Mouse (Mus musculus): ENCODE measurements at regions not wholly inside any gene's neighbourhood (a gene's known extent, or its start where the extent isn't known, plus 50 kb on each side); places are given as distances from the start of the nearest gene placed in this dataset.
"Not testable (repeated sequence)": the region's sequence is repeated elsewhere in the genome, so short reads cannot be mapped to it uniquely, and the experiment has no call there.

GRCm38 (mm10) chr4:69677315-69677714 is 723.1 kb upstream of the Brinp1 start:
- no peak for DNase-seq (ENCODE audit: extremely low spot score in 1 of 2, low spot score in 2 of 2)
- intact Hi-C loops (cut with DNase I), result no loop called here

GRCm38 (mm10) chr4:69673456-69673855 is 719.3 kb upstream of the Brinp1 start:
- intact Hi-C loops (cut with DNase I), result no loop called here
- no peak for DNase-seq (ENCODE audit: extremely low spot score in 1 of 2, low spot score in 2 of 2)

GRCm38 (mm10) chr4:69628908-69629307 is 674.7 kb upstream of the Brinp1 start:
- intact Hi-C loops (cut with DNase I), result no loop called here
- DNase-seq (ENCODE audit: extremely low spot score in 1 of 2, low spot score in 2 of 2), result peak in 1 of 2 experiments; percentile 8

- DNase-seq (ENCODE audit: extremely low spot score in 1 of 2, low spot score in 2 of 2); intact Hi-C loops (cut with DNase I): not testable (repeated sequence)
Observed at GRCm38 (mm10) chr4:69626426-69626825, 672.2 kb upstream of the Brinp1 start.

GRCm38 (mm10) chr4:69625831-69626230 is 671.6 kb upstream of the Brinp1 start:
- DNase-seq (ENCODE audit: extremely low spot score in 1 of 2, low spot score in 2 of 2), result no peak
- intact Hi-C loops (cut with DNase I), result no loop called here

GRCm38 (mm10) chr4:69621058-69621609 is 666.9 kb upstream of the Brinp1 start:
- intact Hi-C loops (cut with DNase I), result no loop called here
- no peak for DNase-seq (ENCODE audit: extremely low spot score in 1 of 2, low spot score in 2 of 2)

- intact Hi-C loops (cut with DNase I), result no loop called here
- no peak for DNase-seq (ENCODE audit: extremely low spot score in 1 of 2, low spot score in 2 of 2)
Observed at GRCm38 (mm10) chr4:69618161-69618730, 664.0 kb upstream of the Brinp1 start.

- intact Hi-C loops (cut with DNase I), result no loop called here
- DNase-seq (ENCODE audit: extremely low spot score in 1 of 2, low spot score in 2 of 2), result no peak
Observed at GRCm38 (mm10) chr4:69614901-69615300, 660.7 kb upstream of the Brinp1 start.

- DNase-seq (ENCODE audit: extremely low spot score in 1 of 2, low spot score in 2 of 2), result no peak
- intact Hi-C loops (cut with DNase I), result no loop called here
Observed at GRCm38 (mm10) chr4:69611681-69612300, 657.6 kb upstream of the Brinp1 start.

- intact Hi-C loops (cut with DNase I), result no loop called here
- no peak for DNase-seq (ENCODE audit: extremely low spot score in 1 of 2, low spot score in 2 of 2)
Observed at GRCm38 (mm10) chr4:69608885-69609284, 654.7 kb upstream of the Brinp1 start.

- no peak for DNase-seq (ENCODE audit: extremely low spot score in 1 of 2, low spot score in 2 of 2)
- intact Hi-C loops (cut with DNase I), result no loop called here
Observed at GRCm38 (mm10) chr4:69596992-69597541, 642.9 kb upstream of the Brinp1 start.

- intact Hi-C loops (cut with DNase I), result no loop called here
- no peak for DNase-seq (ENCODE audit: extremely low spot score in 1 of 2, low spot score in 2 of 2)
Observed at GRCm38 (mm10) chr4:69594022-69594421, 639.8 kb upstream of the Brinp1 start.

- intact Hi-C loops (cut with DNase I), result no loop called here
- DNase-seq (ENCODE audit: extremely low spot score in 1 of 2, low spot score in 2 of 2), result no peak
Observed at GRCm38 (mm10) chr4:69576256-69576655, 622.1 kb upstream of the Brinp1 start.

- intact Hi-C loops (cut with DNase I), result no loop called here
- DNase-seq (ENCODE audit: extremely low spot score in 1 of 2, low spot score in 2 of 2), result no peak
Observed at GRCm38 (mm10) chr4:69548104-69548503, 593.9 kb upstream of the Brinp1 start.

GRCm38 (mm10) chr4:69538172-69538908 is 584.1 kb upstream of the Brinp1 start:
- intact Hi-C loops (cut with DNase I), result no loop called here
- peak in 1 of 2 experiments; percentile 56 for DNase-seq (ENCODE audit: extremely low spot score in 1 of 2, low spot score in 2 of 2)

GRCm38 (mm10) chr4:69533107-69533506 is 578.9 kb upstream of the Brinp1 start:
- intact Hi-C loops (cut with DNase I), result no loop called here
- DNase-seq (ENCODE audit: extremely low spot score in 1 of 2, low spot score in 2 of 2), result no peak

- intact Hi-C loops (cut with DNase I), result no loop called here
- no peak for DNase-seq (ENCODE audit: extremely low spot score in 1 of 2, low spot score in 2 of 2)
Observed at GRCm38 (mm10) chr4:69523112-69523511, 568.9 kb upstream of the Brinp1 start.

- intact Hi-C loops (cut with DNase I), result no loop called here
- DNase-seq (ENCODE audit: extremely low spot score in 1 of 2, low spot score in 2 of 2), result no peak
Observed at GRCm38 (mm10) chr4:69508281-69508680, 554.1 kb upstream of the Brinp1 start.

GRCm38 (mm10) chr4:69471200-69471599 is 517.0 kb upstream of the Brinp1 start:
- intact Hi-C loops (cut with DNase I), result no loop called here
- DNase-seq (ENCODE audit: extremely low spot score in 1 of 2, low spot score in 2 of 2), result no peak

- intact Hi-C loops (cut with DNase I), result no loop called here
- DNase-seq (ENCODE audit: extremely low spot score in 1 of 2, low spot score in 2 of 2), result no peak
Observed at GRCm38 (mm10) chr4:69459990-69460389, 505.8 kb upstream of the Brinp1 start.
